Mouse (Mus musculus): ENCODE measurements around the gene Pid1. TPM values are rescaled to one million over a fixed set of nuclear protein-coding genes. Genes with fewer than 3 reads are reported as not detected.
"Not testable (repeated sequence)": the region's sequence is repeated elsewhere in the genome, so short reads cannot be mapped to it uniquely, and the experiment has no call there.

Pid1 gene
- total RNA-seq, 2 experiments from 2014 or later: 0.96 to 1.5 TPM

DNA sequence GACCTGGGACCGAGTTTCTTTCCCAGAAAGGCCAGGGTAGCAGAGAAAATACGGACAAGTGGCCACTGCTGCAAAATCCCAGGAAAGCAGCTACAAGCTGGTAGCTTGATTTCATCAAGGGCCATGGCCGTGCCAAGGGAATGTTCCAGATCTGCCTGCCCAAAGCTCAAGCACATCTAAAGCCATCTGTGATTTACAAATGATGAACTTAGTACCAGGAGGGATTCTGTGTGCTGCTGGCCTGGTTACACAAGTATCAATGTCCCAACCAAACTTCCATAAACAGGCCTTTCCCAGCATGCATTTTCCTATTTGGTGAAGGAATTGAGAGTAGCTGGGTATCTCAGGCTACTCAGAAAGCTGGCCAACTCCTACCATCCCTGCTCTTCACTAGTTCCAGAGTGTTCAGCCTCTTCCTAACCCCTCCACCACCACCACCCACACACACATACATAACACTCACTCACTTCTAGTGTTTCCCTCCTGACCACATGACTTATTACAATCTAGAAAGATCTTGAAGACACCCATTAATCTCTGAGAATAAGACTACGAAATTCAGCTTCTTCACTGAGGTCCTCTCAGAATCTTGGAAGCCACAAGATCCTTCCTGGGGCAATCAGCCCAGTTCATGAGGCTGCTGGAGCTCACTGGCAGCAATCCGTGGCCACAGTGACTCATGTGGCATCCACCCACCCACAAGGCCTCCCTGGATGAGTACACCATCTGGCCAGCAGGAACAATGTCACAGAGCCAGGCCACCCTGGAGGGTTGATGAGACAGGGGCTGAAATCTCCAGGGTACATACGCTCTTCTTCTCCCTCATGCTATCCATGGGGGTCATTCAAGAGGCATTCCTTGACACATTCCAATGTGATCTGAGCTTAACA lies 4.1 kb downstream of the Pid1 start:
- peak; percentile 69 for ATAC-seq (replicated peaks; ENCODE audit: poor library complexity)

GRCm38 (mm10) chr1:84357216-84357615 lies 6.8 kb downstream of the Pid1 start:
- no peak for ATAC-seq (replicated peaks; ENCODE audit: poor library complexity)

- peak; percentile 100 for ATAC-seq (replicated peaks; ENCODE audit: poor library complexity)
Observed at GRCm38 (mm10) chr1:84350262-84350661, 13.7 kb downstream of the Pid1 start.

DNA sequence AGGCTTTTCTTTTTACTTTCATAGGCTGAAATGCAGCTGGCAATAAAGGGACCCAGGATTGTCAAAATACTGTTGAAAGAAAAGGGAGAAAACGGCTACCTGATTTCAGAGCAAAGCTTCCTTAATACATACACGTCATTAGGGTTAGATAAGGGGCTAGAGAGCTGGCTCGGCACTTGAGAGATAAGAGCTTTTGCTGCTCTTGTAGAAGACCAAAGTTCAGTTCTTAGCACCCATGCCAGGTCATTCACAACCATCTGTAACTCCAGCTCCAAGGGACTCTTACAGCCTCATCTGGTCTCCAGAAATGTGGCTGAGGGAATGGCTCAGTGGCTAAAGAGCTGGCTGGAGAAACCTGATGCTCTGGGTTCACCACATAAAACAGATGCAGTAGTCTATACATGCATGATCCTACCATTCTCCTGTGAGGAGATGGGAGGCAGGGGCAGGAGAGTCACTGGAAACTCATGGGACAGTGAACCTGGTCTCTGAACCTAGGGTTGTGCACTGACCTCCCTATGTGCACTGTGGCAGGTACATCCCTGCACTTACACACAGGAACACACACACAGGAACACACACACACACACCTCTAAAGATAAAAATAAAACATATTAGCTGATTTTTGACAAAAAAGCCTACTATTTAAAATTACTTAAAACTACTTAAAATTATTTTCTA lies 16.0 kb downstream of the Pid1 start:
- ATAC-seq (replicated peaks; ENCODE audit: poor library complexity): no peak

GRCm38 (mm10) chr1:84332797-84333196 lies 31.2 kb downstream of the Pid1 start:
- not testable (repeated sequence) for ATAC-seq (replicated peaks; ENCODE audit: poor library complexity)

GRCm38 (mm10) chr1:84331861-84332260 lies 32.1 kb downstream of the Pid1 start:
- ATAC-seq (replicated peaks; ENCODE audit: poor library complexity): not testable (repeated sequence)

DNA sequence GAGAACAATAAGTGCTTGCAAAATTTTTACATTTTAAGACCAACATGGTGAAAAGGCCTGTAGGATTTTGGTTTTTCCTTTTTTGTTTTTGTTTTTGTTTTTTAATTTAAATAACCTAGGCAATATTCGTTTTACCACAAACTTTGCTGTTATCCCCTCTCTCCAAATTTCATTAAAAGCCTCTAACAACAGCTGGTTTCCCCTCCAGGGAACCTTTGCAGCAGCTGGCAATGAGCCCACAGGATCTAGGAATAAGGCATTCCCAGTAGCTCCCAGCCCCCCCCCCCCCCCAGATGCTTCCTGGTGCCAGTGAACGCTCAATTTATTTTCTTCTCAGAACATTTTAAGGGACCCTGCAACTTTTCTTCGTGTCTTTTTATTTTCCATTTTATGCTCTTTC lies 38.7 kb downstream of the Pid1 start:
- ATAC-seq (replicated peaks; ENCODE audit: poor library complexity): no peak

- ATAC-seq (replicated peaks; ENCODE audit: poor library complexity): peak; percentile 10
Observed at GRCm38 (mm10) chr1:84321327-84321726, 42.7 kb downstream of the Pid1 start.

DNA sequence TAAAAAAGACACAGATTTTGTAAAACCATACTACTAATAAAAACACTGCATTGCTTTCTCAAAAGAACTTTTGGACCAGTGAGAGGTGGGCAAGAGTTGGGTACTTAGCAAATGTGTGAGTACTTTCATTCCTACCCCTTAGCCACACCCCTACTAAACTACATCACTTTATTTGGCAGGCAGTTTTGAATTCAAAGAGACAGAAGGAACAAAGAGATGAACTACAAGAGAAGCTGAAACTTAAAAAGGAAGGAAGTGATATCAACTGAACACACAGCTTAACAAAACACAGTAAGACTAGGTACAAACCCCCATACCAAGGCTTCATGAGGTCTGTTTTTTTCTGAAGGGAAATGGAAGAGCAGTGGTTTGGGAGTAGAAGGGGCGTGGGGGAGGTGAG lies 45.4 kb downstream of the Pid1 start:
- peak; percentile 44 for ATAC-seq (replicated peaks; ENCODE audit: poor library complexity)

DNA sequence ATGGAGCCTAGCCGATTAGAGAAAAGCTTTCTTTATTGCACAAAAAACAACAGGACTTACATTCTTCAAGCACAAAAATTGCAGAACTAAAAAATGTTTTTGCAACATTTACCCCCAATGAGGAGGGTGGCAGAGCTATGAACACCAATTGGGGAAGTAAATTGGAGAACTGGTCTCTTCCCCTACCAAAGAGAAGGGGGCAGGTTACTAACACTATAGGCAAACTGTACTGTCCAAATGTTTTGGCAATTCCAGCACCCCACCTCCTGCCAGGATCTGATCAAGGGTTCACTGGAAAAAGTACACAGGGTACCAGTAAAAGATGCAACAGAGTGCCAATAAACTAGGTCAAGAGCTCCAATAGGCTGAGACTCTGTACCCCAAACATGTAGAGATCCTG lies 46.2 kb downstream of the Pid1 start:
- ATAC-seq (replicated peaks; ENCODE audit: poor library complexity): peak; percentile 91

GRCm38 (mm10) chr1:84309966-84310460 lies 54.0 kb downstream of the Pid1 start:
- ATAC-seq (replicated peaks; ENCODE audit: poor library complexity): no peak

GRCm38 (mm10) chr1:84305713-84306421 lies 58.1 kb downstream of the Pid1 start:
- ATAC-seq (replicated peaks; ENCODE audit: poor library complexity): no peak

DNA sequence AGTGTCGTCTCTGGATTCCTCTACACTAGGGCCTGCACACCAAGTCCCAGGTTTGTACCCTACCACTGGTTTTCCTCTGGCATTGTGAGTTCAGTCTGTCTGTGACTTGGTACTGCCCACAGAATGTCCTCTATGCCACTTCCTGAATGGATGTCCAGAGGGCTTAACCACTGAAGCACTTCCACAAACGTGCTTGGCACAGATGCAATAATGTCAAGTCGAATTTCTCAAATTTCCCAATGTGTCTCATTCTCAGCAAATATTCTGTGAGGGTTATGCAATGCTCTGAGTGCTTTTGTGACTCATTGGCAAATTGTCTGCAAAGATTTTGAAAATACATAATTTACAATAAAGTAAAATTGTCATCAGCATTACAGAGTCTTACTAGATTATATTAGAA lies 61.2 kb downstream of the Pid1 start:
- peak; percentile 100 for ATAC-seq (replicated peaks; ENCODE audit: poor library complexity)

- no peak for ATAC-seq (replicated peaks; ENCODE audit: poor library complexity)
Observed at GRCm38 (mm10) chr1:84299719-84300118, 64.3 kb downstream of the Pid1 start.

GRCm38 (mm10) chr1:84286682-84287111 lies 77.3 kb downstream of the Pid1 start:
- peak; percentile 79 for ATAC-seq (replicated peaks; ENCODE audit: poor library complexity)

DNA sequence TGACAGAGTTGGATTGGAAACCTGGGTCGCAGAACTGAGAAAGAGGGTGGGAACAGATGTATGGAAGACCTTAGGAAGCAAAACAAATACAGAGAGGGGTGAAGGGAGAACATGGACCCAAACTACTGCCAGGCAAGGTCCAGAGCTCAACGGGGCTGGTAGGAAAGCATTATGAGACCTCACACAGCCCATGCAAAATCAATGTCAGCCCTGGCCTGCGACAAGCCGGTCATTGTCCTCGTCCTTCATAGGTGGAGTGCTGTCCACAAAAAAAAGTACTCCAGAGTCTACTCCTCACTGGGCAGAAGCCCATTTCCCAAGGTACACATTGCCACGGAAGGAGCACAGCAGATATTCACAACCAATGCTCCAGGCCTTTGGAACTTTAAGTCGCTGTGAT lies 78.4 kb downstream of the Pid1 start:
- ATAC-seq (replicated peaks; ENCODE audit: poor library complexity): no peak

DNA sequence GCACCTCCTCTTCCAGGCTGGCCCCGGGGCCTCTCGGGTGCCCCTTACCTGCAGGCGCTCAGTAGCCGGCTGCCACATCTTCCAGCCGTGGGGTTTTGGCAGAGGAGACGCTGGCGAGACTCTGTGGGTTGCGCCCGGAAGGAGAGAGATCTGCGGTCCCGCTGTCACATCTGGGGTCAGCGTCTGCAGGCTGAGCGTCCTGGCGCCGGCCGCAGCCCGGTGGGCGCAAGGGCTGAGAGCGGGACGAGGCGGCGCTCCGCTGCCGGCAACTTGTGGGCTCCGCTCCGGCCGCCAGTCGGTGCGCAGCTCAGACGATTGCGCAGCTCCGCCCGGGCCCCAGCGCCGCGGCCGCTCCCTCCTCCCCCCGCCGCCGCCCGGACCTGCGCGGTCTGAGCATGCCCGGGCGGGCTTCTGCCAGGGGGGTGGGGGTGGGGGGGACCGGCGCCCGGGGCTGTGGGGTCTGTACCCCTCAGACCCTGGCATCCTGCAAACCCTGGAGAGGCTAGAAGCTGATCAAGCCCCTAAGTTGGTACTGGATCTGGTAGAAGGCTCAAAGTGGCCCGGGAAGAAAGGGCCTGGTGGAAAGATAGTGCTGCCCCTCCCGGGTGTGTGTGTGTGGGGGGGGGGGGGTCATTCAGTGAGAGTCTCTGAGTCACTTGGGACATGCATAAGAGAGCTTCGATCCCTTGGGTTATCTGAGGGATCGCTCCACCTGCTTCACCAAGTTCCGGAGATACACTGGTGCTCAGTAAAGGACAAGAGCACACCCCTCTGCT lies 79.5 kb downstream of the Pid1 start:
- peak; percentile 61 for ATAC-seq (replicated peaks; ENCODE audit: poor library complexity)

- no peak for ATAC-seq (replicated peaks; ENCODE audit: poor library complexity)
Observed at GRCm38 (mm10) chr1:84283119-84283518, 80.9 kb downstream of the Pid1 start.

DNA sequence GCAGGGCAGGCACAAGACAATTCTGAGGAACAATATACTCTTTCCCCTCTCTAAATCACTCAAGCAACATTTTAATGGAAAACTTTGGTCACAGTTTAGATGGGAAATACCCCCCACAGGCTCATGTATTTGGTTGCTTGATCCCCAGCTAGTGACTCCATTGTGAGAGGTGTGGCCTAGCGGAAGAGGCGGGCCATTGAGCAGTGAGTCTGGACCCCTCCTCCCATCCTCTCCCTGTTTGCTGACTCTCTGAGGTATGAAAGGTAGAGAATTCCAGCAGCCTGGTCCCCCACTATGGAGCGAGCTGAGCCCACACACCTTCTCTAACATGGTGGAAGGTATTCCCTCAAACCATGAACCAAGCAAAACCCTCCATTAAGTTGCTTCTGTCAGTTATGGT lies 83.8 kb downstream of the Pid1 start:
- no peak for ATAC-seq (replicated peaks; ENCODE audit: poor library complexity)
